Mouse (Mus musculus): Measurements from ENCODE around the gene Ifi208.
"Not testable (repeated sequence)": the region's sequence is repeated elsewhere in the genome, so short reads cannot be mapped to it uniquely, and the experiment has no call there.

The Ifi208 gene

GRCm38 (mm10) chr1:173673458-173674097, at the start of gene Ifi208:
Gene Ifi208 (plus strand): TSS chr1:173673675.
- not testable (repeated sequence) for DNase-seq

- DNase-seq, result no peak
These were observed 49.4 kb upstream of the Ifi208 start for GRCm38 (mm10) chr1:173624052-173624451.

GRCm38 (mm10) chr1:173626686-173627085, 46.8 kb upstream of the Ifi208 start:
- DNase-seq, result no peak

- not testable (repeated sequence) for DNase-seq
These were observed 42.9 kb upstream of the Ifi208 start, which contains the start of gene Ifi209 for GRCm38 (mm10) chr1:173630622-173631021. Gene Ifi209 (plus strand): TSS chr1:173630917.

- no peak for DNase-seq
These were observed 39.4 kb upstream of the Ifi208 start for GRCm38 (mm10) chr1:173633969-173634645.

GRCm38 (mm10) chr1:173645393-173645792, 28.1 kb upstream of the Ifi208 start:
- no peak for DNase-seq

GRCm38 (mm10) chr1:173657973-173658372, 15.5 kb upstream of the Ifi208 start:
- DNase-seq, result no peak

GRCm38 (mm10) chr1:173678605-173679004, 5.1 kb downstream of the Ifi208 start:
- not testable (repeated sequence) for DNase-seq

GRCm38 (mm10) chr1:173694270-173694669, 20.8 kb downstream of the Ifi208 start:
- DNase-seq, result no peak

GRCm38 (mm10) chr1:173733219-173733618, 59.7 kb downstream of the Ifi208 start:
- DNase-seq, result no peak

GRCm38 (mm10) chr1:173735015-173735414, 61.5 kb downstream of the Ifi208 start:
- not testable (repeated sequence) for DNase-seq

GRCm38 (mm10) chr1:173736986-173737385, 63.5 kb downstream of the Ifi208 start:
- no peak for DNase-seq

GRCm38 (mm10) chr1:173740537-173740936, 67.1 kb downstream of the Ifi208 start:
- DNase-seq, result no peak

- DNase-seq, result no peak
These were observed 68.2 kb downstream of the Ifi208 start, which contains the start of gene Ifi207 for GRCm38 (mm10) chr1:173741656-173742055. Gene Ifi207 (minus strand): TSS chr1:173741747.

GRCm38 (mm10) chr1:173742262-173742661, 68.8 kb downstream of the Ifi208 start:
- no peak for DNase-seq
